Mouse (Mus musculus) thymus, postnatal 14 days (tissue): ENCODE measurements around the gene Chchd4.
"Not testable (repeated sequence)": the region's sequence is repeated elsewhere in the genome, so short reads cannot be mapped to it uniquely, and the experiment has no call there.

ENCODE experiments used
- DNase-seq: peaks from one replicate; pipeline ENCODE4 v3.0.0; 2021

Chchd4 gene

GRCm38 (mm10) chr6:91473805-91474440, 577 bp upstream of the Chchd4 start:
- DNase-seq, result no peak

GRCm38 (mm10) chr6:91472319-91472718, 1.0 kb downstream of the Chchd4 start:
- peak; percentile 12 for DNase-seq

GRCm38 (mm10) chr6:91471427-91471826, 1.9 kb downstream of the Chchd4 start:
- DNase-seq, result not testable (repeated sequence)

GRCm38 (mm10) chr6:91470712-91471111, 2.6 kb downstream of the Chchd4 start:
- no peak for DNase-seq

- no peak for DNase-seq
Observed at GRCm38 (mm10) chr6:91467106-91467505, 6.2 kb downstream of the Chchd4 start.

GRCm38 (mm10) chr6:91465756-91466155, 7.6 kb downstream of the Chchd4 start:
- DNase-seq, result no peak

- DNase-seq, result no peak
Observed at GRCm38 (mm10) chr6:91459471-91459870, 13.9 kb downstream of the Chchd4 start.

- no peak for DNase-seq
Observed at GRCm38 (mm10) chr6:91454546-91454945, 18.8 kb downstream of the Chchd4 start.

- DNase-seq, result no peak
Observed at GRCm38 (mm10) chr6:91452056-91452455, 21.3 kb downstream of the Chchd4 start.

GRCm38 (mm10) chr6:91449472-91450225, 23.7 kb downstream of the Chchd4 start:
- DNase-seq, result no peak

GRCm38 (mm10) chr6:91445316-91445715, 28.0 kb downstream of the Chchd4 start:
- no peak for DNase-seq

GRCm38 (mm10) chr6:91441145-91441662, 32.1 kb downstream of the Chchd4 start:
- peak; percentile 9 for DNase-seq

- DNase-seq, result peak; percentile 93
Observed at GRCm38 (mm10) chr6:91440474-91441144, 32.7 kb downstream of the Chchd4 start.

- no peak for DNase-seq
Observed at GRCm38 (mm10) chr6:91424151-91424550, 49.2 kb downstream of the Chchd4 start.

GRCm38 (mm10) chr6:91421629-91422028, 51.7 kb downstream of the Chchd4 start:
- DNase-seq, result no peak

GRCm38 (mm10) chr6:91417291-91417845, 56.0 kb downstream of the Chchd4 start:
- no peak for DNase-seq

GRCm38 (mm10) chr6:91416146-91416545, 57.2 kb downstream of the Chchd4 start:
- DNase-seq, result no peak

GRCm38 (mm10) chr6:91414890-91415289, 58.5 kb downstream of the Chchd4 start:
- DNase-seq, result peak; percentile 39
